Mouse (Mus musculus) kidney, adult 2 months (tissue): ENCODE measurements around the gene Lman1l.

Experiments
- CTCF ChIP-seq: fragments of 200-500 bp; conservative IDR thresholded peaks from 2 replicates; pipeline ENCODE4 v1.5.1; 2011; ENCODE audit warnings: low read depth, mild to moderate bottlenecking, control low read depth, low read length, moderate library complexity, mixed read lengths; ENCODE audit not compliant: insufficient read depth, insufficient read length
- POLR2A ChIP-seq: fragments of 200-500 bp; IDR thresholded peaks from one replicate; pipeline ENCODE4 v1.6.1; 2011; ENCODE audit warnings: low read depth, low read length, control low read depth

DNA sequence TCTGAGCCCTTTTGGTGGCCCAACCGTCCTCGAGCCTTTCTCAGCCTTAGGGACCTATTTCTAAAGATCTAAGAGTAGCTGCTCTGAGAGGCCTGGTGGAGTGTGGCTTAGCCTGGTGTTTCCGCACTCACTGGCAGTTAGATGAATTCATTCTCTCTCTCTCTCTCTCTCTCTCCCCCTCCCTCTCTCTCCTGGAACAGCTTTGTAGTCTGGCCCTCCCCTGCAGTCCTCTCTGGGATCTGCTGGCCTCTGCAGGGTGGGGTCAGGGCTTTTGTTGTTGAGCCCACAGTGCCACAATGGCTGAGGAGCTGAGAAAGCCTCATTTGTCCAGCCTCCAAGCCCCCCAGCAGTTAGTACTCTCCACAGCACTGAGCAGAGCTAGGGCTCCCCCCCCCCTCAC is 32.3 kb upstream of the Lman1l start:
- TF ChIP-seq POLR2A (no peak), CTCF (no peak)
